Mouse (Mus musculus) neutrophil, adult 65 days (primary cell): Measurements from ENCODE around the gene Olfr943. TPM values are rescaled to one million over a fixed set of nuclear protein-coding genes. Genes with fewer than 3 reads are reported as not detected.

Experiments used
- total RNA-seq: library from RNA; stranded (reverse); gene quantifications from 2 replicates; pipeline ENCODE4 v1.2.4, GENCODE M21; 2023

Gene Olfr943
- total RNA-seq, result not detected in 2 replicates

GRCm38 (mm10) chr9:39166004-39166403 lies at the start of gene Olfr943:
TSS of gene Olfr943 (plus strand) at chr9:39166304.

DNA sequence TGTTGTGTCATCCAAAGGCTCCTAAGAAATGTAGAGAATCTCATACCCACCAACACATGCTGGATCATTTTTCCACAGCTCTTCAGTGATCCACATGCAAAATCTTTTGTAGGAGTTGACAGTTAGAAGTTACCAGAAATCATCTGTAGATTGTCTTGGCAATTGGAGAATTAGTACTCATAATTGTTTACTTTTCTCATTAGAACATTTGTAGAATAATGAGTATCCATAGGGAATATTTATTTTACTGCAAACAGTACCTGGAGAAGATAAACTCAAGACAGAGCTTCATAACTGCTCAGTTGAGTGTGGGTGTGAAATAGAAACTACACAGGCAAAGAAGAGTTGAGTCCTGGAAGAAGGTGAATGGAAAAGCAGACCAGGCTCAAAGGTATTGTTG lies 38.3 kb upstream of the Olfr943 start, which contains the start of gene Olfr27:
Gene Olfr27, plus strand, starts transcription at position 301 of the 400 bp plus-strand sequence.

DNA sequence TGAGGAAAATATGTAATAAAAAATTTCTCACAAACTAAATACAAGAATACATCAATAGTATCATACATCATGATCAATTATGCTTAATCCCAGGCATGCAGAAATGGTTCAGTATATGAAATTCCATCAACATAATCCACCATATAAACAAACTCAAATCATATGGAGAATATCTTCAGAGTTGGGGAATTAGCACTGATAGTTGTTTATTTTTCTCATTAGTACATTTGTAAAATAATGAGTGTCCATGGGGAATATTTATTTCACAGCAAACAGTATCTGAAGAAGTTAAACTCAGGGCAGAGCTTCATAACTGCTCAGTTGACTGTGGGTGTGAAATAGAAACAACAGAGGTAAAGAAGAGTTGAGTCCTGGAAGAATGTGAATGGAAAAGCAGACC lies 35.5 kb downstream of the Olfr943 start, which contains the start of gene Olfr944:
Gene Olfr944, plus strand, starts transcription at position 301 of the 400 bp plus-strand sequence.

Other genes with a start within 250 kb of the Olfr943 start
- gene Olfr930, start 236.5 kb upstream of the Olfr943 start, total RNA-seq, result not detected in 2 replicates
- not detected in 2 replicates for gene Olfr933, start 194.0 kb upstream of the Olfr943 start, total RNA-seq
- not detected in 2 replicates for gene Olfr934, start 178.0 kb upstream of the Olfr943 start, total RNA-seq
- gene Olfr935, start 166.6 kb upstream of the Olfr943 start, total RNA-seq, result not detected in 2 replicates
- gene Olfr146, start 142.9 kb upstream of the Olfr943 start, total RNA-seq, result not detected in 2 replicates
- gene Olfr937, start 101.4 kb upstream of the Olfr943 start, total RNA-seq, result not detected in 2 replicates
- not detected in 2 replicates for gene Olfr938, start 87.4 kb upstream of the Olfr943 start, total RNA-seq
- not detected in 2 replicates for gene Olfr27, start 38.2 kb upstream of the Olfr943 start, total RNA-seq
- not detected in 2 replicates for gene Olfr944, start 35.6 kb downstream of the Olfr943 start, total RNA-seq
- not detected in 2 replicates for gene Olfr1537, start 83.7 kb downstream of the Olfr943 start, total RNA-seq
- gene Olfr945, start 110.5 kb downstream of the Olfr943 start, total RNA-seq, result not detected in 2 replicates
- not detected in 2 replicates for gene Olfr948, start 159.7 kb downstream of the Olfr943 start, total RNA-seq
- gene Olfr951, start 221.1 kb downstream of the Olfr943 start, total RNA-seq, result not detected in 2 replicates